Mouse (Mus musculus): Measurements from ENCODE around the gene Sp9. TPM values are rescaled to one million over a fixed set of nuclear protein-coding genes. Genes with fewer than 3 reads are reported as not detected.

The Sp9 gene
- polyA plus RNA-seq, 1 experiment from 2014 or later, result 0.04 TPM

DNA sequence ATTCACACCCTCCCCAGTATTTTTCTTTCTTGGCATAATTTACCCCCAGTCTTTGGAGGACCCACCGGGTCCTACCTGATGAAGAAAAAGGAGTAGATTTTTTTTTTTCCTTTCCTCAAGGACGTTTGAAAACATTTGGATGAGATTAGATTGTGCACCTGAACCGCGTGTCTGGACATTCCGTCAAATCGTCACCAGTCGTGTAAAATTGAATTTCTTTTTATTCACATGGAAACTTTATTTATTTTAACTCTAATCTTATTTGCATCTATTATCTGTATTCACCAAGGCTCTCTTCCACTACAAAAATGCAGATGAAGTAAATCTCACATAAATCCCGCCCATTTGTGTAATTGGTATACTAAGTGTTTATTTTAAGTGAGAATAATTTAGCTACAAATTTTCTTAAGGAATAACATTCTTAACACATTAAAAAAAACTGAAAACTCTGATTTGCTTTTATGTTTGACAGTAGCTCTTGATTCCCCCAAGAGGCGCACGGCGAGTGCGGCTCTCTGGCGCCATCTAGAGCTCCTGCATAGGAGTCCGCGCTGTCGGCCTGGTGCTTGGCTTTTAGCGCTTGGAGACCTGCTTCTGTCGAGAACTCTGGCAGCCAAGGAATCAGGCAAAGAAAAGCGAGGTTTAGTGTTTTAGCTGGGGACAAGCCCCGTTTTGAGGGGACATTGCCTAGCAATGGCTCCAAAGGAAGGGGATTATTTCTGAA lies 6.6 kb downstream of the Sp9 start:
- under 1% methylated on average over 20 of the region's 20 CpGs for WGBS (ENCODE audit: insufficient replicate concordance)
- Histone ChIP-seq H3K4me2 (peak overlapping the region; percentile 61), H3K4me3 (ENCODE audit: low read depth, low read length) (peak overlapping the region; percentile 31), H3K4me1 (ENCODE audit: control insufficient read depth, insufficient read depth, low read length) (peaks cover 37% of the 10 kb centered on the region), H3K36me3 (ENCODE audit: control insufficient read depth, insufficient read depth, low read length) (no peaks in the 10 kb centered on the region), H3K27me3 (ENCODE audit: control insufficient read depth, insufficient read depth, low read length) (peaks cover 65% of the 10 kb centered on the region), H3K9me3 (replicated peaks; ENCODE audit: control insufficient read depth, low read length) (no peaks in the 10 kb centered on the region), H3K27ac (ENCODE audit: low read depth, low read length) (no peak overlapping the region), H3K9ac (ENCODE audit: low read depth, low read length) (0 out of 2 replicates have a peak overlapping the region, but pooled peaks have one; percentile 28)
- ATAC-seq (replicated peaks; ENCODE audit: insufficient number of reproducible peaks, low FRiP score, low TSS enrichment), result no peak

GRCm38 (mm10) chr2:73278869-73279268 lies 7.1 kb downstream of the Sp9 start:
- 1% methylated on average over 17 of the region's 17 CpGs for WGBS (ENCODE audit: insufficient replicate concordance)
- no peak overlapping the region for H3K27ac ChIP-seq (ENCODE audit: low read depth, low read length)
- no peaks in the 10 kb centered on the region for H3K9me3 ChIP-seq (replicated peaks; ENCODE audit: control insufficient read depth, low read length)
- peaks cover 31% of the 10 kb centered on the region for H3K4me1 ChIP-seq (ENCODE audit: control insufficient read depth, insufficient read depth, low read length)
- 0 out of 2 replicates have a peak overlapping the region, but pooled peaks have one; percentile 28 for H3K9ac ChIP-seq (ENCODE audit: low read depth, low read length)
- H3K4me2 ChIP-seq, result peak overlapping the region; percentile 61
- peak overlapping the region; percentile 31 for H3K4me3 ChIP-seq (ENCODE audit: low read depth, low read length)
- peaks cover 59% of the 10 kb centered on the region for H3K27me3 ChIP-seq (ENCODE audit: control insufficient read depth, insufficient read depth, low read length)
- no peak; the same call in 1 of the 2 replicates for ATAC-seq (replicated peaks; ENCODE audit: insufficient number of reproducible peaks, low FRiP score, low TSS enrichment)
- no peaks in the 10 kb centered on the region for H3K36me3 ChIP-seq (ENCODE audit: control insufficient read depth, insufficient read depth, low read length)

DNA sequence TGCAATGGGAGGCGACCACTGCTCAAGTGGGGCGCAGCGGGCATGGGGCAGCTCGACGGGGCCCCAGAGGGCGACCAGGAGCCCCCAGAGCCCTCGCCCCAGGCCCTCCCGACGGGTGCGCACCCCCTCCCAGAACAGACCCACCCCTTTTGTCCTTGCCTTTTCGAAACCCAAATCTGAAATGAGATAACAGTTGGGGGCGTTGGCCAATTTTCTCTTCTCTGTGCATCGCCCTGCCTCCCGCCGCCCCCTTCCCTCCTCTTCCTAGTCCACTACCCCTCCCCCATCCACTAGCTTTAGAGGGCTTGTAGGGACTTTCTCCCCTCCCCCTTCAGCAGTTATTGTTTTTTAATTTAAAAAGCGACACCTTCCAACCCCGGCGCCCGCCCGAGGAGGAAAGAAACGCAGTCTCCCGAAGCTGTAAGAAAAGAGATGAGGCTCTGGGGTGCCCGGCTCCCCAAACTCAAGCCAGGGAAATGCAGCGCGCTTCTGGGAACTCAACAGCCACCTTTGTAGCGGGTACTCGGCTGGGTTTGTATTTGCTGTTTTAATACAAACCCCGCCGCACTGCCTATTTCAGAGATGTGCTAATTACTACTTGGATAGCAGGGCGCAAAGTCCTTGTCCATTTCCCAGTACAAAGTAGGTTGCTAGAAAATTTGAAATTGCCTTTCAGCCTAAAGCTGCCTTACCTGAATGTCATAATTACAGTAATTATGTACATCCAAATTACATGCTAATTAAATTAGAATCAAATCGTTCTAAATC lies 7.7 kb downstream of the Sp9 start:
- 2% methylated on average over 31 of the region's 31 CpGs for WGBS (ENCODE audit: insufficient replicate concordance)
- Histone ChIP-seq H3K36me3 (ENCODE audit: control insufficient read depth, insufficient read depth, low read length) (no peaks in the 10 kb centered on the region), H3K27ac (ENCODE audit: low read depth, low read length) (no peak overlapping the region), H3K9ac (ENCODE audit: low read depth, low read length) (no peak overlapping the region), H3K4me1 (ENCODE audit: control insufficient read depth, insufficient read depth, low read length) (peaks cover 25% of the 10 kb centered on the region), H3K4me2 (peak overlapping the region; percentile 61), H3K27me3 (ENCODE audit: control insufficient read depth, insufficient read depth, low read length) (peaks cover 53% of the 10 kb centered on the region), H3K9me3 (replicated peaks; ENCODE audit: control insufficient read depth, low read length) (no peaks in the 10 kb centered on the region), H3K4me3 (ENCODE audit: low read depth, low read length) (peak overlapping the region; percentile 31)
- ATAC-seq (replicated peaks; ENCODE audit: insufficient number of reproducible peaks, low FRiP score, low TSS enrichment), result no peak

DNA sequence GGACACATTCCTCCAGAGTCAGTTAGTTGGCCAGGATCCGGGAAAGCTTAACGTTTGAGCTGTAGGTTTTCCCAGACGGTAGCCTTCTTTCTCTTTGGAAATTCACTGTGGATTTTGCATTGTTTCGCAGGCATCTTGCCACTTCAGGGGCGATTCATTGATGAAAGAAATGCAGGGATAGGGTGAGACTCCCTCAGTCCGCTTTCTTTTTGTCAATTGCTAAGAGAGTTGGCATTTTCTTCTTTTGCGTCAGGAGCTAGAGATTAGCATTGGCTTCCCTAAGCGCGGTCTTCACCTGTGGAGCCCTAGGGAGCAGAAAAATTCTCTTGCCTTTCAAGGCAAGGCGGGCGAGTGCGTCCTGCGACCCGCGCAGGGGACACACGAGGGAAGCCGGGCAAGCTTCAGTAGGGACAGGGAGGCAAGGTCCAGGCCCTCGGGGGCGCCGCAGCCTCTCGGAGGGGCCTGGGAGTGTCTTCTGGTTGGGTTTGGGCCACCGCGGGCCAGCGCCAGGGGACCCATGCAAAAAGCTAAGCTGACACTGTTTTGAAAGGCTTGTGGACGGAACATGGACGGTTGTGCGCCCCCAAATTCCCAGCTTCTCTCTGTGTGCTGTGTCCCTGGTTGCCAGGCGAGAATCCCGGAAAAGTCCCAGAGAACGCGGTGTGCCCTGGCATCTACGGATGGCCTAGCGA lies 8.8 kb downstream of the Sp9 start:
- Histone ChIP-seq H3K4me2 (peak overlapping the region; percentile 56), H3K36me3 (ENCODE audit: control insufficient read depth, insufficient read depth, low read length) (no peaks in the 10 kb centered on the region), H3K27ac (ENCODE audit: low read depth, low read length) (no peak overlapping the region), H3K9me3 (replicated peaks; ENCODE audit: control insufficient read depth, low read length) (no peaks in the 10 kb centered on the region), H3K27me3 (ENCODE audit: control insufficient read depth, insufficient read depth, low read length) (peaks cover 51% of the 10 kb centered on the region), H3K4me3 (ENCODE audit: low read depth, low read length) (peak overlapping the region; percentile 30), H3K9ac (ENCODE audit: low read depth, low read length) (0 out of 2 replicates have a peak overlapping the region, but pooled peaks have one; percentile 16), H3K4me1 (ENCODE audit: control insufficient read depth, insufficient read depth, low read length) (peaks cover 25% of the 10 kb centered on the region)
- WGBS (ENCODE audit: insufficient replicate concordance), result 2% methylated on average over 33 of the region's 33 CpGs
- ATAC-seq (replicated peaks; ENCODE audit: insufficient number of reproducible peaks, low FRiP score, low TSS enrichment), result no peak

GRCm38 (mm10) chr2:73281048-73281661 lies 9.4 kb downstream of the Sp9 start:
- Histone ChIP-seq H3K4me3 (ENCODE audit: low read depth, low read length) (peak overlapping the region; percentile 30), H3K27ac (ENCODE audit: low read depth, low read length) (no peak overlapping the region), H3K27me3 (ENCODE audit: control insufficient read depth, insufficient read depth, low read length) (peaks cover 49% of the 10 kb centered on the region), H3K9me3 (replicated peaks; ENCODE audit: control insufficient read depth, low read length) (no peaks in the 10 kb centered on the region), H3K4me1 (ENCODE audit: control insufficient read depth, insufficient read depth, low read length) (peaks cover 25% of the 10 kb centered on the region), H3K4me2 (peak overlapping the region; percentile 56), H3K36me3 (ENCODE audit: control insufficient read depth, insufficient read depth, low read length) (no peaks in the 10 kb centered on the region), H3K9ac (ENCODE audit: low read depth, low read length) (no peak overlapping the region)
- 7% methylated on average over 22 of the region's 22 CpGs for WGBS (ENCODE audit: insufficient replicate concordance)
- no peak for ATAC-seq (replicated peaks; ENCODE audit: insufficient number of reproducible peaks, low FRiP score, low TSS enrichment)

DNA sequence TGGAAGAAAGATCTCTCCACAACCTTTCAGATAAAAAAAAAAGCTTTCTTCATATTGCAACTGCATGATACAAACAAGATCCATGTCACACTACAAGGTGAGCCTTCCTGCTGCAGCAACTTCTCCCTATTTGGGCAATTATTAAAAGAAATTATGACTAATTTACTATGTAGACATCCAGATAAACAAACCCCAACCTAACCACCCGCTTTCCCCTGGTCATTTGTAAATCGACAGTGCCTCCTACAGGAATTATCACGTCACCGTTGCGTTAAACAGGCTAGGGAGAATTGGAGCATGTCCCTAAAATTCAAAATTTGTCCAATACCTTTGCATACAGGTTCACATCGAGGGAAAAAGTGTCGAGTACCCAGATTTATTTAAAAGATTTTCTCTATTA lies 10.0 kb downstream of the Sp9 start:
- no peak for ATAC-seq (replicated peaks; ENCODE audit: insufficient number of reproducible peaks, low FRiP score, low TSS enrichment)
- Histone ChIP-seq H3K27me3 (ENCODE audit: control insufficient read depth, insufficient read depth, low read length) (peaks cover 45% of the 10 kb centered on the region), H3K4me2 (no peak overlapping the region), H3K36me3 (ENCODE audit: control insufficient read depth, insufficient read depth, low read length) (no peaks in the 10 kb centered on the region), H3K9ac (ENCODE audit: low read depth, low read length) (no peak overlapping the region), H3K4me1 (ENCODE audit: control insufficient read depth, insufficient read depth, low read length) (peaks cover 25% of the 10 kb centered on the region), H3K27ac (ENCODE audit: low read depth, low read length) (no peak overlapping the region), H3K4me3 (ENCODE audit: low read depth, low read length) (no peak overlapping the region), H3K9me3 (replicated peaks; ENCODE audit: control insufficient read depth, low read length) (no peaks in the 10 kb centered on the region)
- whole genome bisulfite sequencing (ENCODE audit: insufficient replicate concordance), result 9% methylated on average over 7 of the region's 7 CpGs

- Histone ChIP-seq H3K27me3 (ENCODE audit: control insufficient read depth, insufficient read depth, low read length) (peaks cover 15% of the 10 kb centered on the region), H3K27ac (ENCODE audit: low read depth, low read length) (no peak overlapping the region), H3K4me3 (ENCODE audit: low read depth, low read length) (no peak overlapping the region), H3K36me3 (ENCODE audit: control insufficient read depth, insufficient read depth, low read length) (no peaks in the 10 kb centered on the region), H3K9me3 (replicated peaks; ENCODE audit: control insufficient read depth, low read length) (no peaks in the 10 kb centered on the region), H3K4me1 (ENCODE audit: control insufficient read depth, insufficient read depth, low read length) (peaks cover 8% of the 10 kb centered on the region), H3K4me2 (no peak overlapping the region), H3K9ac (ENCODE audit: low read depth, low read length) (no peak overlapping the region)
- WGBS (ENCODE audit: insufficient replicate concordance), result 9% methylated on average over 2 of the region's 2 CpGs
- ATAC-seq (replicated peaks; ENCODE audit: insufficient number of reproducible peaks, low FRiP score, low TSS enrichment), result no peak
Measured at GRCm38 (mm10) chr2:73285630-73286029, 13.9 kb downstream of the Sp9 start.

DNA sequence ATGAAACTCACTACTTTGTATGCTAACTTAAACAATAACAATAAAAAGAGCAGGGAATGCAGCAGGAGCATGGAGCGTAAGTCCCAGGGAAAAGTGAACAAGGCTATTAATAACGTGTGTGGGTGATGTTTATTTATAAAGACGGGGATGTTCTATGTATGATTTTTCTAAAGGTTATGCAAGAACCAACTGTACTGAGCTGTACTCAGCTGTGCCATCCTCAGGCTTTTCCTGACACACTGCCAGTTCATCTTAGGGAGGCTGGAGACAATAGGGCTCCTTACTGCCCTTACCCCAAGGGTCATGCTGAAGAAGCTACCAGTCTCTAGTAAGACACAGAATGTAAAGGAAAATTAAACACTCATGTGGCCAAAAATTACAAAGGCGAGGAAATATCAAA lies 19.4 kb downstream of the Sp9 start:
- Histone ChIP-seq H3K36me3 (ENCODE audit: control insufficient read depth, insufficient read depth, low read length) (peaks cover 5% of the 10 kb centered on the region; the same call in 1 of the 2 replicates), H3K4me2 (no peak overlapping the region), H3K9ac (ENCODE audit: low read depth, low read length) (no peak overlapping the region), H3K9me3 (replicated peaks; ENCODE audit: control insufficient read depth, low read length) (no peaks in the 10 kb centered on the region), H3K4me3 (ENCODE audit: low read depth, low read length) (no peak overlapping the region), H3K4me1 (ENCODE audit: control insufficient read depth, insufficient read depth, low read length) (no peaks in the 10 kb centered on the region), H3K27me3 (ENCODE audit: control insufficient read depth, insufficient read depth, low read length) (no peaks in the 10 kb centered on the region), H3K27ac (ENCODE audit: low read depth, low read length) (no peak overlapping the region)
- 81% methylated on average over 4 of the region's 4 CpGs for WGBS (ENCODE audit: insufficient replicate concordance)
- no peak for ATAC-seq (replicated peaks; ENCODE audit: insufficient number of reproducible peaks, low FRiP score, low TSS enrichment)

Data from heart, embryonic 11.5 days (tissue).